Mouse (Mus musculus): Measurements from ENCODE around the gene Sirt4.

DNA sequence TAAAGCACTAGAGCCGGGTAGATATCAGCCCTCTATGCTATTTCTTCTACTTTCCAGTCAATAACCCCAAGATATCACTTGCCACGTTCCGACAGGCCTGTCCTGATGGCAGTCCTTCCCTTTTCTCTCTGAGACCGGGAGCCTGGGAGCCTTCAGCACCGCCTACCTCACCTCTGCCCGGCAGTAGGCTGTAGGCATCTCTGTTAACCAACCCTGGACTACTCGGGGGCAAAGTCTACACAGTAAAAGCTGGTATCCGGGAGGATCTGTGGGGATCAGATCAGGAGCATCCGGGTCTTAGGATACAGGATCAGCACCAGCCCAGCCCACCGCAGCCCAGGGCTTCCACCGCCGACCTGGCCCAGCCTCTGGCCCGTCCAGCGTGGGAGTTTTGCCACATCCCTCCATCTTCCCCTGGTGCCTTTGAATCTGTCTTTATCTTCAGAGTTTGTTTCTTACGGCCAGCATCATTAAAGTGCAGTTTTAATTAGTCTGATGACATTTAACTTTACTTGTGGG is 38.5 kb upstream of the Sirt4 start:
- TF ChIP-seq EP300 (IDR thresholded peaks at IDR 0.05; ENCODE audit: insufficient read depth, low read depth, low read length) (no peak), POLR2A (IDR thresholded peaks at IDR 0.05; ENCODE audit: insufficient read depth, low read length) (no peak), CTCF (IDR thresholded peaks at IDR 0.05; ENCODE audit: low read depth, low read length) (no peak)

Measured in ES-Bruce4 (cell line).